Mouse (Mus musculus): ENCODE data around the gene Ift81. TPM values are rescaled to one million over a fixed set of nuclear protein-coding genes. Genes with fewer than 3 reads are reported as not detected.

Ift81 gene
- total RNA-seq, 2 experiments from 2014 or later, result 1.7 to 4.7 TPM

DNA sequence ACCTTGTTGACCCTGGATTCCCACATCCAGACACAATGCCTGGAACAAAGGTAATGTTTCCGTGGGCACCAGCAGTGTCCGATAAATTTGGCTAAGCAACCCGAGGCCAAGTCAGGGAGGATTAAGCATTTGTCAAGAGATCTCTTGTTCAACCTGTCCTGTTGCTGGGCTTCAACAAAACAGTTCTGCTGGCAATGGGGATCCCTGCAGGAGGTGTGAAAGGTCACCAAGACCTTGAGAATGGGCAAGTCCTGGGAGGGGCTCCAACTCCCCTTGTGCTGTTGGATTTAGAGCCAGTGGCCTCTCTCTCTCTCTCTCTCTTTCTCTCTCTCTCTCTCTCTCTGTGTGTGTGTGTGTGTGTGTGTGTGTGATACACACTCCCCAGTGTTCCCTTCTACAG, 90.1 kb downstream of the Ift81 start:
- ATAC-seq (replicated peaks; ENCODE audit: low FRiP score, low TSS enrichment, poor library complexity, severe bottlenecking), result no peak

DNA sequence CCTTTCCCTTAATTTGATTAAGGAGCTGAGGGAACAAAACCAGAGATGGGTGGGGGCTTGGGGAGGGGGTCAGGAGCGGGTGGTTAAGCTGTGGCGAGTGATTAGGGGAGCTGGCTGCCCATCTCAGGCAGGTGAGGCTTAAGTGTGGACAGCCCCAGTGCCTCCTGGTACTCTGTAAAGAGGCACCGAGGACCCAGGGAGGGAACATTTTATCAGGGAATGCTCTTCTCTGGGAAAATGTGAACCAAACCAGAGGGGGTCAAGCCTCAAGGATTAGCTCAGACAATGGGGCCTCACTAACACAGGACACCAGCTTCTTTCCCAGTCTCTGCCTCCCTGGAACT, 93.2 kb downstream of the Ift81 start:
- no peak for ATAC-seq (replicated peaks; ENCODE audit: low FRiP score, low TSS enrichment, poor library complexity, severe bottlenecking)

DNA sequence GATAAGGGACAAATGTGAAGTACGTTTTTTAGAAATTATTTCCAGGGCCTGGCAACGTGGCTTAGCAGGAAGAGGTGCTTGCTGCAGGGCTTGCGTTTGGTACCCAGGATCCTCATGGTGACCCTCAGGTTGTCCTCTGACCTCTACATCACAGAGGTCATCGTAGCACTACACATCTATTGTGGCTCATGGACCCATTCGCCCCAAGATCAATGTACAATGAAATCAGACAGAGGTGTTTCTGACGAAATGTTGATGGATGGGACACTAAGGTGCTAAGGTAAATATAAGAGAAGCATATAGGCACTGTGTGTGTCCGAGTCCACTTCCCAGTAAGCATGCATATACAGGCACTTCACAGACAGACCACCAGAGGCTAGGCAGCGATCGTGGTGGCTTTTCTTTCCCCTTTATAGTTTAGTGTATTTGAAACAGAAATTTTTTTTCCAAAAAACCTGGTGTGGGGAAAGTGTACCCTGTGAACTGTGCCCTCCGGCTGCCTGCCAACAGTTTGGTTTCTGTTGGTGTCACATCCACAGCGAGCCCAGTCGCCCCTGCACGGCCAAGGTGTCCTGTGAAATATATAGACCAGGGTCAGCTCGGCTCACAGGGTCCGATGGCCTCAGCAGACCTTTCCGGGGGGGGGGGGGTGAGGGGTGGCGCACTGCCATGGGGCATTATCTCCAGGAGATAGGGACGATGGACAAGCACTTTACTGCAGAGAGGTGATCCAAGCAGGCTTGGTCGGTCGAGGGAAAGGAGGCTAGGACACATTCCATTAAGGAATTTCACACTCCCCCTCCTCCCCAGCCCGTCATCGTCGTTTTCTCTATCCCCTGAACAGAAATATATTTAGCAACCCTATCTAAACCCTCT, 93.8 kb downstream of the Ift81 start:
- no peak for ATAC-seq (replicated peaks; ENCODE audit: low FRiP score, low TSS enrichment, poor library complexity, severe bottlenecking)

DNA sequence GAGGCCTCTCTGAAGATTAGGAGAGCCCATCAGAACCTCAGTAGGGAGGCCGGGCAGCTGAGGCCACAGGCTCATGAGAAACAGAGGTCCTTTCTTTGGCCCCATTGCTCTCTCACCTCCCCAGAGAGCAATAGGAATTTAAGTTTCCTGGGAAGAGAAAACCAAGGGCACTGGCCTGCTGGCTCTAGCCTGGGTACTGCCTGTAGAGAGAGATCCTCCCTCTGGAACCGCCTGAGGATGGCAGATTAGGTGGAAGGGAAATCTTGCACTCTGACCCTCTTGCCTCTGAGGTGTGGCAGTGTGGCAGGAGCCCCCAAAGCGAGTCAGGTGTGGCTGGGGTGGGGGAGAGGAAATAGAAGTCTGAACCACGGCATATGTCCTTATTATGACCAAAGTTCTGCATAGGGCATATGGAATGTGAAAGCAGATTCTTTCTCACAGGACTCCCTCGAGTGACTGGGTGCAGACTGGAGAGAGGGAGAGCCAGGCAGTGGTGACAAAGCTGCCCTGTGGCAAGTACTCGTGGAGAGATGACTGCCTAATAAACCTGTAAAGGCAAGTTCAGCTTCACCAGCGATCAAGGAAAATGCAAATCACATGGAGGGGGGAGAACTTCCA, 95.2 kb downstream of the Ift81 start:
- ATAC-seq (replicated peaks; ENCODE audit: low FRiP score, low TSS enrichment, poor library complexity, severe bottlenecking), result no peak

DNA sequence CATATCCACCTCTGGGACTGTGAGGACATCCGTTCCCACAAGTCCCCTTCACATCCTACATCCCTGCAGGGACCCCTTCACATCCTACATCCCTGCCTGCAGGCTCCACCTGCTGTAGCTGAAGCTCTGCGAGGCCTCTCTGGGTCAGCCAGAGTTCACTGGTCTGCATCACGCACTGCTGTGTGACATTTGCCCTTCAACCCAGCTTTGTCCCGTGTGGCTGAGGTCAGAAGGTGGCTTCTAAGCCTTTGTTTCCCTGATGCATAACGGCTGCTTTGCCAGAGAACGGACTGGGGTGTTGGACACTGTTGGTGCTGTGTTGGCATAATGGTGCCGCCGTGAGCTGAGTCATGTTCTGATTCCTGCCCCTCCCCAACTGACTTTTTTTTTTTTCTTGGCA, 96.1 kb downstream of the Ift81 start:
- ATAC-seq (replicated peaks; ENCODE audit: low FRiP score, low TSS enrichment, poor library complexity, severe bottlenecking), result no peak

DNA sequence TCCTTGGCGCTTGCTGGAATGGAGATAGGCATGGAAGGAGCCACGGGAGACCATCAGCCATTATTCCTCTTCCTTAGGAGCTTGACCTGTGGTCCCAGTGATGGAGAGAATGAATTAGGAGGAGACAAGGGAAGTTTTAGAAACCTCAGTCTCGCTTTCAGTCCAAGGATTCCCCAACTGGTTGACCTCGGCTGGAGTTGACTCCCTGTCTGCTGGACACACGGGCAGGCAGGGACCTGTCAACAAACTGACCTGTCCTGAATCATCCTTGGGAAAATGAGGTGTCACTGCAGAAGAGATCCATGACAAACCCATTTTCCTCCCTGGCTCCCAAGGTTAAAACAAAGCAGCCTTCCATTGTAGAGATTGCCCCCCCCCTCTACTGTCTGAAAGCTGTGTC, 97.4 kb downstream of the Ift81 start:
- no peak for ATAC-seq (replicated peaks; ENCODE audit: low FRiP score, low TSS enrichment, poor library complexity, severe bottlenecking)

DNA sequence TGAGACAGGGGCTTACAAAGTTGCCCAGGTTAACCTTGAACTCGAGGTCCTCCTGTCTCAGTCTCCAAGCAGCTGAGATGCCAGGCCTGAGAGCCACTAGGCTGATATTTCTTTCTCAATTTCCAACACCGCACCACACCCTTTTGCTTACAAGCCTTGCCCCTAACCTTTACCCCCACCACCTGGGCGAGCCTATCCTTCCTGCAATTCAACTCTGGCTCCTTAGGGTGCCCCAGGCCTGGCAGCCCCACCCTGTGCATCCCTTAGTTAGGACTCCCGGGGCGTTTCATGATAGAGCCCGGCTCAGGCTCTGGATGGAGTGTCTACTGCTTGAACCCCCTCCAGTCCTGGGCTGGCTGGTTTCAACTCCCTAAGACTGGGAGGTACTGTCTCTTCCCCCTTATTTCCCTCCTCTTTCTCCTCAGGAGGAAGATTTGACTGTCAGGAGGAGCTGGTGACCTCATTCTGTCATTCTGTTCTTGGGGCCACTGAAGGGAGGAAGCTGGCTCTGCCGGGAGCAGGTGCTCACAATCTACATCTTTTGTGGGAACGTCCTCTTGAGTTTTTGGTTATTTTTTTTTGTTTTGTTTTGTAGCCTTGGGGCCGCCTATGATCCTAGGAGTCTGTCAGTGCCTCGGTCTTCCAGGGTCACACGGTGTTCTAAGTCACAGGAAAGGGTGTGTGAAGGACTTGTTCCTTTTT, 98.1 kb downstream of the Ift81 start:
- ATAC-seq (replicated peaks; ENCODE audit: low FRiP score, low TSS enrichment, poor library complexity, severe bottlenecking), result no peak

DNA sequence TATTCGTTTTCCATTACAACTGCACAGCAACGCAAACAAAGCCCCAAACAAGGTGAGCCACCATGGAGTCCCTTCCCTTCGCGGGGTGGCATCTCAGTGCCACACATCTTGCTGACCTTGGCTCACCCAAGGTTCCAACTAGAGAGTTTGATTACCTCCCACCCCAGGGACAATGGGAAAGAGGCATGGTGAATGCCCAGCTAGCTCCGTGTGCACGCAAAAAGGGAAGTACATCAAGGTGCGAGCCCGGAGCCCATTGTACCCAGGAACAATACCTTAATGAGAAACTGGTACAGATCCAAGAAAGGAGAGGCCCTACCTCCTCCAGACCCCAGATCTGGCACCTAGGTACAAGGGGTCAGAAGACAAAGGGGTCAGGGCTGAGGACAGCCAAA, 100.2 kb downstream of the Ift81 start:
- ATAC-seq (replicated peaks; ENCODE audit: low FRiP score, low TSS enrichment, poor library complexity, severe bottlenecking), result no peak

DNA sequence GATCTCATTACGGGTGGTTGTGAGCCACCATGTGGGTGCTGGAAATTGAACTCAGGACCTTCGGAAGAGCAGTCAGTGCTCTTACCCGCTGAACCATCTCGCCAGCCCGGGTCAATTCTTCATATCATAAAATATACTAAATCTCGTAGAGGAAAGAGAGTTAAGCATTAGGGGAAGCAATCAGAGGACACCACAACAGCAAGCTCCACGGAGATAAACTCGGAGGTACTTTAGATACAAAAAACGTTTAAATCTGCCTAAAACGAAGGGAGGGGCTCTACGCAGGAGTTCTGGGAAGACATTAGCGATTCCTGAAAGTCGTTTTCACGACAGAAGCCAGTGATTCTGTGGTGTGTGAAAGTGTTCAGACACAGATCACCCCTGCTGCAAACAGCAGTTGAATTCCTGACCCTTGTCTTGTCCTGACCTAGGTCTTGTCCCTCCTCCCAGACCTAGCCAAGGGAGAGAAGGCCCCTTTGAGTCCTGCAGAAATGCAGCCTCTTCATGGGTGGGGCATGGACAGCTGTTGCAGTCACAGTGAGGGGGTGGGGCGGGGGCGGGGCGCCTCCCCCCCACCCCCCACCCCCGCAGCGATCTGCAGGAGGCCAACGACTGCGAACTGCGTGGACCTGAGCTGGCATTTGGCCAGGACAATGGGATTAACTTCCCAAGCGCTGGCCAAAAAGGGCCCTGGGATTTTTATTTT, 100.7 kb downstream of the Ift81 start:
- ATAC-seq (replicated peaks; ENCODE audit: low FRiP score, low TSS enrichment, poor library complexity, severe bottlenecking), result no peak

DNA sequence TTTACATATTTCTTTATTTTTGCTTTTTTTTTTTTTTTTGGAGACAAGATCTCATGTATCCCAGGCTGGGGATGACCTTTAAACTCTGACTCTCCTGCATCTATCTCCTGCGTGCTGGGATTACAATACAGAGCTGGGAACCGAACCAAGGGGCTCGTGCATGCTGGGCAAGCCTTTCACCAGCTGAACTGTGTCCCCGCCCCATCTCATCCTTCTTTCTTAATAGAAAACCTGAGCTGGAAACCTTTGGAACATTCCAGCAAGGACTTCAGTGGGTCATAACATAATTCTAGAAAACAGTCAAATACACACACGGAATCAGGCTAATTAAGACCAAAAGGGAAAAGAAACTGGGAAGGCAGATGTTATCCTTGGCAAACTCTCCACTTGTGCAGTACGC, 102.3 kb downstream of the Ift81 start:
- ATAC-seq (replicated peaks; ENCODE audit: low FRiP score, low TSS enrichment, poor library complexity, severe bottlenecking), result no peak

DNA sequence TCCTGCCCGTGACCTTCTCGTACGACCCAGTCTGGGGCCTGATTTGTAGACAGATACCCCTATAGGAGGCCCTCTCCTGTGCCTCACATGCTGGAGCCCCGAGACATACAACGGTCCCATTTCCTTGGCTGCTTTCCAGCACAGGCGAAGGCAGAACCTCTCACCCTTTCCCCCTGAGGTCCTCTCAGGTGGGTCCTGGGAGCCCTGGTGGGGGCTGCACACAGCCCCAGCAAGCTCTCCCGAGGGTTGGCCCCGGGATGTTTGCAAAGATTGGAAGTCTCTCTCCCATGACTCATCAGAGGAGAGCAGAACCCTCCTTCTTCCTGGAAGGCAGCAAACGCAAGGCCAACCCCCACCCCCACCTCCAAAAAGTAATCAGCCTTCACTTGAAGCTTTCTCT, 102.9 kb downstream of the Ift81 start:
- no peak for ATAC-seq (replicated peaks; ENCODE audit: low FRiP score, low TSS enrichment, poor library complexity, severe bottlenecking)

DNA sequence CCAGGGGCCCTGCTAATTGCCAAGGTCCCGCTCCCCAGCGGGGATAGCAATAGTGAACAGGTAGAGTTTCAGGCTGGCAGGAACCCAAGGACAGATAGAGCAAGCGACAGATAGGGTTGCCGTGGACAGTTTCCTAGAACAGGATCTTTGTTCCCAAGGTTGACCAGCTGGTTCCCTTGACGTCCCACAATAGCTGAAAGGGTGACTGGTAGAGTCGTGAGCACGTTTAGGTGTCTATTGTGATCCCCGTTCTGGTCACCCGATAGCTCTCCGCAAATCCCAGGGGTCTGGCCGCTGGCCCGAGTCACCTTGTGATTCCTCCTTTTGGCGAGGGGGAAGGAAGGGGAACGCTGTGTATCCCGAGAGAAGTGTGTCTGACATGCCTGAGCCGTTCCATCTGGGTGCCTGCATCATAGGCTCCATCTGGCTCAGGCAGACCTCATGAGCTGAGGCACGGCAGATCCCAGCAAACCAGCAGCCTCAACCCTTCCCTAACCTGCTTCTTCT, 103.6 kb downstream of the Ift81 start:
- ATAC-seq (replicated peaks; ENCODE audit: low FRiP score, low TSS enrichment, poor library complexity, severe bottlenecking), result no peak

DNA sequence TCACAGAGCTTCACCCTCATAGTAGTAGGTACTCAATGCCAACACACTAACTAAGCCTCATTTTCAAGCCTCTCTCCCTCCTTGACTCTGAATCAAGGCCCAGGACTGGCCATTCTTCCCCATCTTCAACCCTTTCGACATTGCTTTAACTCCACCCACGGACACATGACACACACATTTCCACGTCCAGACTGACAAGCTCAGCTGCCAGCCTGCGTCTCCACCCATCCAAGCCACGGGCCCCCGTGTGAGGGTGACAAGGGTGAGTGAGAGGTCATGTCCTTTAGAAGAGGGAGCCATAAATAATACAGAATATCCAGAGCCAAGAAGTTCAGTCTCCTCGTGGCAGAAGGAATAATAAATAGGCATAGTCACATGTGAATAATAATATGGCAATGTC, 104.7 kb downstream of the Ift81 start:
- ATAC-seq (replicated peaks; ENCODE audit: low FRiP score, low TSS enrichment, poor library complexity, severe bottlenecking), result no peak

DNA sequence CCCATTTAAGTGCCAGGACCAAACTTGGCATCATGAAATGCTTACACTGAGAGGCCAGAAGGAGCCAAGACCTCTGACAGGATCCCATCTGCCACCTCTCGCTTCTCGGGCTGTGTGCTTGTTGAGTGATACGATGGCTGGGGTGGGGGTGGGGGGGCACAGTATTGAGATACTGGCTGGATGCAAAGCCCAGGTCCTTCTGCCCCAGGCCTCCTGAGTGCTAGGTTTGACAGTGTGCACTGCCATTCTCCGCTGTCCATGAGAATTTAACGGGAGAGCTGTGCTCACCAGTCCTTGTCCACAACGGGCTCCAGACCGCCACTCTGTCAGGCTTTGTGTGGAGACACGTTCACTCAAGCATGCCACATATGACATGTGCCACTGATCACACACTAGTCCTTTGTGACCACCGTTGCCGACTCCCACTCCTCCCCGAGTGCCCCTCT, 105.4 kb downstream of the Ift81 start:
- no peak for ATAC-seq (replicated peaks; ENCODE audit: low FRiP score, low TSS enrichment, poor library complexity, severe bottlenecking)

DNA sequence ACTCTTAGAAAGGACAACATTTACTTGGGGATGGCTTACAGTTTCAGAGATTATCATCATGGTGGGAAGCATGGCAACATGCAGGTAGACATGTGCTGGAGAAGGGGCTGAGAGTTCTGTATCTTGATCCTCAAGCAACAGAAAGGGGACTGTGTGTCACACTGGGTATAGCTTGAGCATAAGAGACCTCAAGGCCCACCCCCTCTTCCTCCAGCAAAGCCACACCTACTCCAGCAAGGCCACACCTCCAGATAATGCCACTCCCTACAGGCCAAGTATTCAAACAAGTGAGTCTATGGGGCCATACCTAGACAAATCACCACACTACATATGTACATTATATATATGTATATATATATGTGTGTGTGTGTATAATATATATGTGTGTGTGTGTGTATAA, 106.9 kb downstream of the Ift81 start:
- ATAC-seq (replicated peaks; ENCODE audit: low FRiP score, low TSS enrichment, poor library complexity, severe bottlenecking), result no peak

DNA sequence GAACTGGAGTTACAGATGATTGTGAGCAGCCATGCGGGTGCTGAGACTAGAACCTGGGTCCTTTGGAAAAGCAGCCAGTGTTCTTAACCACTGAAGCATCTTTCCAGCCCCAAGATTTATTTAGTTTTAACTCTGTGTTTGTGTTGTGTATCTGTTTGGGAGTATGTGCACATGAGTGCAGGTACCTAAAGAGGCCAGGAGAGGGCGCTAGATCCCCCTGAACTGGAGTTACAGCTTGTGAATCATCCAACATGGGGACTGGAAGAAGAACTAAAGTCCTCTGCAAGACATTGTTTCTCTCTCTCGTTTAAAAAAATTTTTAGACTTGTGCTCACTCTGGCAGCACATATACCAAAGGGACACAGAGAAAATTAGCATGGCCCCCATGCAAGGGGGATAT, 107.9 kb downstream of the Ift81 start:
- no peak for ATAC-seq (replicated peaks; ENCODE audit: low FRiP score, low TSS enrichment, poor library complexity, severe bottlenecking)

DNA sequence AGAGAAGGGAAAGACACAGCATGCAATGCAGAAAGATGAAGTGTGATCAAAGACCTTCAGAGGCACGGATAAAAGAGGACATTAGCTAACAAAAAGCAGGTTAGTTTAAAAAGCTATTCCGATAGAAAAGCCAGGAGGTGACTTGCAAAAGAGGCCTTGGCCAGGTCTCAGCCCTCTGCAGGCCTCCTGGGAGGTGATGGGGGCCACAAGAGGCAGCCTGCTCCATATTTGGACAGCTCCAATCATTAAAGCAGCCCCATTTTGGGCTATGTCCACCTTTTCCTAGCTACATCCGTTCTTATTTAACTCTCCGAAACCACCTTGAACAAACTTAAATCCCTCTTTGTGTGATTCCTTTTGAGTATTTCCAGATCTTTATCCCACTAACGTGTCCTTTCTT, 108.8 kb downstream of the Ift81 start:
- ATAC-seq (replicated peaks; ENCODE audit: low FRiP score, low TSS enrichment, poor library complexity, severe bottlenecking), result no peak

DNA sequence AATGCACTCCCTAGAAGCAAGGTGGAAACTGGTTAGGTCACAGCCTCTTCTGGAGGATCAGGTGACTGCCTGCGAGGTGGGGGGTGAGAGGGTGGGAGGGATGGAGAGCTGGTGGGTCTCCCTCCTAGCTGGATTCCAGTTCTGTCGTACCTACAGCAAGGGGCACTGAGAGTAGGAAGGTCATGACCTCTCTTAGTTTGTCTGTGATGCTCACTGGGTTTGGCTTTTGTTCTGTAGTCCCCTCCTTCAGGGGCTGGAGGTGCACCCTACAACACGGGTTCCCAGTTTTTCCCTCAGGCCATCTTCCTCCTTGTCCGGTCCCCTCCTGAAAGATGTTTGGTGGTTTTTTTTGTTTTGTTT, 110.6 kb downstream of the Ift81 start:
- ATAC-seq (replicated peaks; ENCODE audit: low FRiP score, low TSS enrichment, poor library complexity, severe bottlenecking), result no peak

DNA sequence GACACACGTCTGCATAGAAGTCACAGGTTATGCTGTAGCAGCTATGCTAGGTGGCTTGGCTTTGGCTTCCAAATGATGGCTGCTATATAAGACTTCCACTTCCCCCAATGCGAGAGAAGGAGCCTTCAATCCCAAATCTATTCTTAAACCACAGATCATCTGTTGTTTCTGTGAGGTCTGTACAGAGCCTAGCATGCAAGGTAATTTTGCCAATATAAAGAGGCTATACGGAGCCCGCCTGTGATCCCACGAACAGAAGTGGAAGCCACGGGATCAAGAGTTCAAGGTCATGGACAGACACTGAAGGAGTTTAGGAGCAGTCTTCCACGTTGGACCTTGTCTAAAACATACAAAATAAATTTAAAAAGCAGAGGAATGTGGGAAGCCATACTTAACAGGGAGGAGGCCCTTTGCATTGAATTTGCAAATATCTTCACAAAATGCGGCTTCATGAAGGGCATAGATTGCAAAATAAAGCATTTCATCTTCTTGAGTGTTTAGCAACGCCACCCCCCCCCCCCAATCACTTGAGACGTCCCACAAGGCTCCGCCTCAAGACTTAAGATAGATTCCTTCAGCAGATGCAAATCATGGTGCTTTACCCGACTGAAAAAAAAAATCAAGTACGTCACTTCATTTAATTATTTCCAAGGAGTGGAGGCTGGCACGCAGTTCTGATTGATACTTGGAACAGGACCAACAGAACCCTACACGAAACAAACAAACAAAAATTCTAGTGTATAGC, 111.1 kb downstream of the Ift81 start:
- no peak for ATAC-seq (replicated peaks; ENCODE audit: low FRiP score, low TSS enrichment, poor library complexity, severe bottlenecking)

Data from megakaryocyte-erythroid progenitor cell, adult 5-6 weeks (primary cell).